Mouse (Mus musculus) forebrain, postnatal 0 days (tissue): Measurements from ENCODE around the gene Vgll4. TPM values are rescaled to one million over a fixed set of nuclear protein-coding genes. Genes with fewer than 3 reads are reported as not detected.

Experiments used
- ATAC-seq: fragments of 200-750 bp; cut with Nextera tagmentation; 2 replicates; pipeline ENCODE4 v1.8.0; 2017; ENCODE audit warnings: mild to moderate bottlenecking, moderate library complexity
- DNase-seq: peaks from one replicate; pipeline ENCODE4 v3.0.0-alpha.2; 2015
- H3K27ac ChIP-seq: fragments of 300-500 bp; sonication (generic); 2 replicates; pipeline ENCODE4 v1.5.1; 2014; ENCODE audit warnings: low read depth, mild to moderate bottlenecking, antibody characterized with exemption, low read length, moderate library complexity, mixed read lengths
- H3K27me3 ChIP-seq: fragments of 300-500 bp; sonication (generic); 2 replicates; pipeline ENCODE4 v1.6.1; 2014; ENCODE audit warnings: mild to moderate bottlenecking, low read length, mixed read lengths; ENCODE audit not compliant: insufficient read depth
- H3K36me3 ChIP-seq: fragments of 300-500 bp; sonication (generic); 2 replicates; pipeline ENCODE4 v1.6.1; 2014; ENCODE audit warnings: mild to moderate bottlenecking, moderate library complexity; ENCODE audit not compliant: insufficient read depth
- H3K4me1 ChIP-seq: fragments of 300-500 bp; sonication (generic); 2 replicates; pipeline ENCODE4 v1.6.1; 2014; ENCODE audit warnings: antibody characterized with exemption; ENCODE audit not compliant: insufficient read depth
- H3K4me2 ChIP-seq: fragments of 300-500 bp; sonication (generic); 2 replicates; pipeline ENCODE4 v1.6.1; 2014; ENCODE audit warnings: low read depth, mild to moderate bottlenecking, moderate library complexity
- H3K4me3 ChIP-seq: fragments of 300-500 bp; sonication (generic); 2 replicates; pipeline ENCODE4 v1.5.1; 2014; ENCODE audit warnings: low read depth, low read length, mixed read lengths
- H3K9ac ChIP-seq: fragments of 300-500 bp; sonication (generic); 2 replicates; pipeline ENCODE4 v1.6.1; 2014; ENCODE audit warnings: mild to moderate bottlenecking
- H3K9me3 ChIP-seq: fragments of 300-500 bp; sonication (generic); 2 replicates; pipeline ENCODE4 v1.6.1; 2016; ENCODE audit warnings: low read length
- CTCF ChIP-seq: sonication (generic); IDR thresholded peaks from 2 replicates; pipeline ENCODE4 v1.5.1; 2016; ENCODE audit warnings: antibody characterized with exemption, control low read depth, low read depth
- WGBS: fragments of 180-500 bp; shearing (Covaris S2); extraction: QIAGEN DNeasy Blood & Tissue Kit; methylation state at CpG from one replicate; pipeline ENCODE4 v1.1.7; 2014; 5-methylcytosine and 5-hydroxymethylcytosine counted together
- polyA plus RNA-seq: library from polyadenylated mRNA; unstranded; fragments of >200 nt; fragmentation: Nextera tagmentation; extraction: Ambion mirVana; gene quantifications from 2 replicates; pipeline ENCODE4 v1.2.1, GENCODE M21; 2015
- total RNA-seq: library from RNA; depleted of rRNA; stranded (reverse); fragments of >200 nt; gene quantifications from 2 replicates; pipeline ENCODE4 v1.2.3, GENCODE M21; 2014

Gene Vgll4
- total and polyA plus RNA-seq, 2 experiments from 2014 or later = 58.0 to 59.2 TPM

DNA sequence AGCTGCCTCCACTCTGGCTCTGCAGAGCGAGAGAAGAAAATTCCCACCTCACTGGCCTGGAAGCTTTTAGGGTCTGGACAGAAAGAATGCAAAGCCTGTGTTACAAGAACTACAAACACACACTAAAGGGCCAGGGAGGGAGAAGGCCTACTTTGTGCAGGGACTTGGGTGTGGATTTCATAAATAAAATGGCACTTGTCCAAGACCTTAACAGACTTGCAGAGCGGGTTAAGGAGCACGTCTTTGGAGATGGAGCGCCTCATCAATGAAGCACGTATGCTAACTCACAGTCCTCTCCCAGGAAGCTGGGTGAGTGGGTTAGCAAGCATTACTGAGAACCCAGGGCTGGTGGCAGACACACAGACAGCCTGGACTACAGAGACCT, 37.7 kb downstream of the Vgll4 start:
- Histone ChIP-seq H3K4me1 (peaks cover 22% of the 10 kb centered on the region), H3K4me2 (no peak overlapping the region), H3K9me3 (peaks cover under 1% of the 10 kb centered on the region; the same call in 1 of the 2 replicates), H3K9ac (no peak overlapping the region), H3K27ac (no peak overlapping the region), H3K4me3 (no peak overlapping the region), H3K36me3 (no peaks in the 10 kb centered on the region), H3K27me3 (no peaks in the 10 kb centered on the region; the same call in 1 of the 2 replicates)
- 67% methylated on average over 5 of the region's 5 CpGs for WGBS
- DNase-seq (no peak), ATAC-seq (no peak)
- no peak for TF ChIP-seq CTCF

DNA sequence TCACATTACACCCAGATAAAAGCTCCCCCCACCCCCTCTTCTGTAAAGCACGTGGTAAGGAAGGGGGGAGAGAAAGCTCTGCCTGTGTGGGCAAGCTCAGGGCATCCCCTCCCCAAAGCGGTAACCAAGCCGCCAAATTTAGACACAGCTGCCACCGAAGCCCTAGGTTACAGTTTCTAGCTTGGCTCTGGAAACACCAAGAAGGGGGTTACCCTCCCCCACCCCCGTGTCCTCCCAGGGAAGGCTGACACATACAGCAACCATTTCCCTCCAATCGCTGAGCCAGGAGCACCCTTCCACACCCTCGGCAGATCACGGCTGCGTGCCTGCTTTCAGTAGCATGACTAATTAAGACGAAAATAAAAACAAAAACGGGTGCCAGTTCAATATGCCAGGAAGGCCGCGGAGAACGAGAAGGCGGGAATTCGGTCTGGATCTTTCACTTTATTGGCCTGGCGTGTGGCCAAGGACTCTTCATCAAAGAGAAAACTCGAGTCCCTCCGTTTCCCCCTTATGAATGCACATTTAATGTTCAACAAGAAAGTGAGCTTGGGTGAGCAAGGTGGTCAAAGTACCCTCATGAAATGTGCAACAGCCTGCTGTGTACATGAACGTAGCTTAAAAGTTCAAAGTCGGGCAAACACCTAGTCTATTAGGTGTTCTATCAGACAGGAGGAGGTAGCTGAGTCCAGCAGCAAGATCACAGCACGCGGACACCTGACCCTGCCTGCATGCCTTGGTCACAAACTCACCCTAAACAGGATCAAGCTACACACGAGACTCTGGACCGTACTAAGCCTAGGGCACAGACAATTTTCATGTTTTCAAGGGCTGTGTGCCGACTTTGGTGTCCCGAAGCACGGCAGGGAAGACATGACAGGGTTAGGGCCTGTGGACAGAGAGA, 38.3 kb downstream of the Vgll4 start:
- H3K9ac ChIP-seq = peak overlapping the region; percentile 10; the same call in 1 of the 2 replicates
- no peak overlapping the region for H3K27ac ChIP-seq
- DNase-seq (peak; percentile 65), ATAC-seq (peak; percentile 80)
- peaks cover 3% of the 10 kb centered on the region; the same call in 1 of the 2 replicates for H3K9me3 ChIP-seq
- no peak overlapping the region; the same call in 1 of the 2 replicates for H3K4me3 ChIP-seq
- TF ChIP-seq CTCF = no peak
- peaks cover 22% of the 10 kb centered on the region for H3K4me1 ChIP-seq
- peak overlapping the region; percentile 32 for H3K4me2 ChIP-seq
- H3K27me3 ChIP-seq = no peaks in the 10 kb centered on the region; the same call in 1 of the 2 replicates
- no peaks in the 10 kb centered on the region for H3K36me3 ChIP-seq
- WGBS = 31% methylated on average over 28 of the region's 28 CpGs

DNA sequence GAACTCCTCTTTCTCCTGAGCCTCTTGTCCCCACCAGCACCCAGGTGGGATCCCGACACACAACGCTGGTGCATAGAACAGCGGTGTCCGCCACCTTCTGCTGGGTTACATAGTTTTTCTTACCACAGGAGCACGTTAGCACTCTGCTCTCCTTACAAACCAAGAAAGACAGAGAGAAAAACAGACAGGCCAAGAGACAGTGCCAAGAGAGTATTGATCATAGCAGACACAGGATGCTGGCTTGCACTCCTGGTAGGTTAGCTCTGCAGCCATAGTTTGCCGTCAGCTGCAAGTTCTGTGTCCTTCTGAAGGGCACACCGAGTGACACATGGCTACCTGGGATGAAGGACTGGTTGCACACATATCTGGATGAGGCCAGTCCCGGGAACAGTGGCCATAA, 39.1 kb downstream of the Vgll4 start:
- H3K9me3 ChIP-seq = peaks cover 3% of the 10 kb centered on the region; the same call in 1 of the 2 replicates
- WGBS = 79% methylated on average over 8 of the region's 8 CpGs
- no peaks in the 10 kb centered on the region for H3K36me3 ChIP-seq
- H3K9ac ChIP-seq = no peak overlapping the region
- H3K4me3 ChIP-seq = no peak overlapping the region
- ATAC-seq (no peak), DNase-seq (no peak)
- no peak for TF ChIP-seq CTCF
- no peaks in the 10 kb centered on the region for H3K27me3 ChIP-seq
- no peak overlapping the region for H3K27ac ChIP-seq
- H3K4me1 ChIP-seq = peaks cover 22% of the 10 kb centered on the region
- H3K4me2 ChIP-seq = no peak overlapping the region

DNA sequence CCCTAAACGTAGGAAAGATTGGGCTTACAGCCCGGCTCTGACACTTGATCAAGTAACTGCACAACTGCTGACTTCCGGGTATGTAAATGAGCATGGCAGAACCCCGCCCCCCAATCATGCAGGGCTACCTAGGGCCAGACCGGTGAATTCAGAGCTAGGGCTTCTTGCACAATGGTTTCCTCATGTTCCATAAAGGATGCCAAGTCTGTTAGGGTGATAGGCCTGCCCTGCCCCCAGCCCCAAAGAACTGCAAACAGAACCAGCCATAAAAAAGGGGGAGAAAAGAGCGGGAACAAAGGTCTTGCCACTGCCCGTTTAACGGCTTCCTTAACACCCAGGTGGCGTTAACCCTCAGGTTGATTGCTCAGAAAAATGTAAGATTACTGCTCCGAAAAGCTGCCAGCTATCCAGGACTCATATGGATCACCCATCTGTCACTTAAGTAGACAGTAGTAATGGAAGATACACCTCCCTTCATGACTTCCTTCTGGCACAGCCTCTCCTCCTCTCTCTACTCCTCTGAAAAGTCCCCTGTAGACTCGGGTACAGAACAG, 39.7 kb downstream of the Vgll4 start:
- H3K27ac ChIP-seq = no peak overlapping the region
- H3K27me3 ChIP-seq = no peaks in the 10 kb centered on the region
- ATAC-seq (no peak), DNase-seq (no peak)
- no peak overlapping the region for H3K9ac ChIP-seq
- peaks cover 22% of the 10 kb centered on the region for H3K4me1 ChIP-seq
- no peak overlapping the region for H3K4me2 ChIP-seq
- TF ChIP-seq CTCF = no peak
- no peak overlapping the region for H3K4me3 ChIP-seq
- 46% methylated on average over 11 of the region's 11 CpGs for WGBS
- H3K36me3 ChIP-seq = no peaks in the 10 kb centered on the region
- H3K9me3 ChIP-seq = peaks cover 3% of the 10 kb centered on the region; the same call in 1 of the 2 replicates

DNA sequence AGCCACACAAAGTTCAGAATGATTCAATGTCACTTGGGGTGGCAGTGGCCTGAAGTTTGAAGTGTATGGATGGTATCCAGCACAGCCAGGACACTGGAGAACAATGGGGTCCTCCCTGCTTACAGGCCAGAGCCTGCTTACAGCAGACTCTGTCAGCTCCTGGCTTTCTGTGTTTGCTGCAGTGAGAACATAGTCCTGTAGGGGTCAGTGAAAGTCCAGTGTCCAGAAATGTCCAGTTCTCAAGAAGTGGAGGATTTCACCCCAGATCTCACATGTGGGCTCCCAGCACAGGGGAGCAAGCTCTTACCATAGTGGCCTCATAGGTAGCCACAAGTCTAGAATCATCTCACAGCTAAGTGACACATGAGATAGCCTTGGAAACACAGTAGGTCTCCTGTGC, 40.4 kb downstream of the Vgll4 start:
- peak; percentile 63 for DNase-seq
- Histone ChIP-seq H3K9ac (no peak overlapping the region), H3K4me3 (no peak overlapping the region), H3K27me3 (no peaks in the 10 kb centered on the region), H3K9me3 (peaks cover 3% of the 10 kb centered on the region; the same call in 1 of the 2 replicates), H3K4me2 (no peak overlapping the region), H3K36me3 (no peaks in the 10 kb centered on the region), H3K4me1 (peaks cover 22% of the 10 kb centered on the region), H3K27ac (no peak overlapping the region)
- ATAC-seq = no peak
- peak; percentile 70 for TF ChIP-seq CTCF

DNA sequence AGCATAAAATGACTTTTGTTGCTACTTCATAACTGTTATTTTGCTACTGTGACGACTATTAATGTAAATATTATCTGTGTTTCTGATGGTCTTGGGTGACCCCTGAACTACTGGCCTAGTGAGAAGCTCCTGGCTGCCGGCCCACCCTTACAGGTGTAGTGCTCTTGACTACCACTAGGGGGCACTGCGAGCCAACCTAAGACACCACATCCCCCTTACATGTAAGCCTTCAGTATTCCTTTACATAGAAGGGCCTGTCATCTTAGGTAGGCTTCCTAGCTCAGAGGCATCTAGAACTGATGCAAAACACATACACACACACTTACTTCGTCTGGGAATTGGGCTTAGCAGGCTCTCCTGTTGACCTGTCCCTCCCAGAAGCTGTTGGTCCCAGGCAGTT, 41.3 kb downstream of the Vgll4 start:
- no peak overlapping the region for H3K4me2 ChIP-seq
- TF ChIP-seq CTCF = peak; percentile 99
- H3K36me3 ChIP-seq = no peaks in the 10 kb centered on the region
- H3K9ac ChIP-seq = no peak overlapping the region
- 2% methylated on average over 4 of the region's 4 CpGs for WGBS
- no peak overlapping the region for H3K27ac ChIP-seq
- no peaks in the 10 kb centered on the region for H3K27me3 ChIP-seq
- peaks cover 22% of the 10 kb centered on the region for H3K4me1 ChIP-seq
- no peak overlapping the region for H3K4me3 ChIP-seq
- DNase-seq (peak; percentile 87), ATAC-seq (peak; percentile 71)
- peaks cover 3% of the 10 kb centered on the region; the same call in 1 of the 2 replicates for H3K9me3 ChIP-seq

DNA sequence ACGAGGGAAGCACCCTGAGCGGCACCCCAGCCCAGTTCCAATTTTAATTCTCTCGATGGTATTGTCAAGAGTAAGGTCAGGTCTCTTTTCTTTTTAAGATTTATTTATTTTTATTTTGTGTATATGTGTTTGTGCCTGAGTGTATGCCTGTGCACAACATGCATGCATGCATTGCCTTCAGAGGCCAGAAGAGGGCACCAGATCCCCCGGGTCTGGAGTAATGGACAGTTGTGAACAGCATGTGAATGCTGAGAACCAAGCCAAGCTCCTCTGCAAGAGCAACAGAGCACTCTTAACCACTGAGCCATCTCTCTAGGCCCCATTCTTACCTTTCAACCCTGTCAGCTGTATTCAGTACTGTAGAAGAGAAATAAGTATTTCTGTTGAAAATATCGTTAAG, 42.4 kb downstream of the Vgll4 start:
- H3K4me1 ChIP-seq = peaks cover 22% of the 10 kb centered on the region
- no peak overlapping the region for H3K4me3 ChIP-seq
- DNase-seq = no peak
- H3K36me3 ChIP-seq = no peaks in the 10 kb centered on the region
- peaks cover 3% of the 10 kb centered on the region; the same call in 1 of the 2 replicates for H3K9me3 ChIP-seq
- no peak overlapping the region for H3K4me2 ChIP-seq
- WGBS = 92% methylated on average over 5 of the region's 5 CpGs
- no peak for ATAC-seq
- no peak overlapping the region for H3K27ac ChIP-seq
- peak; percentile 53 for TF ChIP-seq CTCF
- no peaks in the 10 kb centered on the region for H3K27me3 ChIP-seq
- H3K9ac ChIP-seq = no peak overlapping the region
